Mouse (Mus musculus) liver, adult 2 months (tissue): ENCODE results near the gene Calcoco1. TPM values are rescaled to one million over a fixed set of nuclear protein-coding genes. Genes with fewer than 3 reads are reported as not detected.
A peak's percentile ranks its signal among the peaks of the same experiment; 100 is the strongest.
"Not testable (repeated sequence)": the region's sequence is repeated elsewhere in the genome, so short reads cannot be mapped to it uniquely, and the experiment has no call there.

ENCODE experiments used
- DNase-seq: peaks from one replicate; pipeline ENCODE4 v3.0.0-alpha.2; 2011; ENCODE audit warnings: low read depth, low spot score; ENCODE audit errors: extremely low read depth
- H3K27ac ChIP-seq: fragments of 200-500 bp; replicated peaks from 2 replicates; pipeline ENCODE4 v1.5.1; 2012; ENCODE audit warnings: low read depth, mild to moderate bottlenecking, control low read depth, inconsistent platforms, low read length; ENCODE audit not compliant: insufficient read depth
- H3K27me3 ChIP-seq: fragments of 200-500 bp; 2 replicates; pipeline ENCODE4 v1.6.1; 2012; ENCODE audit warnings: mild to moderate bottlenecking, moderate library complexity, low read length, inconsistent platforms; ENCODE audit not compliant: control insufficient read depth, insufficient read depth
- H3K36me3 ChIP-seq: fragments of 200-500 bp; 2 replicates; pipeline ENCODE4 v1.6.1; 2012; ENCODE audit warnings: low read length, inconsistent platforms; ENCODE audit not compliant: control insufficient read depth, insufficient read depth
- H3K4me1 ChIP-seq: fragments of 200-500 bp; 2 replicates; pipeline ENCODE4 v1.6.1; 2011; ENCODE audit warnings: low read length; ENCODE audit not compliant: control insufficient read depth, insufficient read depth
- H3K4me3 ChIP-seq: fragments of 200-500 bp; 2 replicates; pipeline ENCODE4 v1.5.1; 2011; ENCODE audit warnings: low read depth, mild to moderate bottlenecking, control low read depth, low read length, moderate library complexity; ENCODE audit not compliant: insufficient read depth
- H3K79me2 ChIP-seq: fragments of 200-500 bp; 2 replicates; pipeline ENCODE4 v1.6.1; 2012; ENCODE audit warnings: inconsistent platforms, mild to moderate bottlenecking, low read length, moderate library complexity; ENCODE audit not compliant: control insufficient read depth, insufficient read depth
- H3K9ac ChIP-seq: fragments of 200-500 bp; 2 replicates; pipeline ENCODE4 v1.6.1; 2012; ENCODE audit warnings: low read depth, mild to moderate bottlenecking, control low read depth, inconsistent platforms, low read length
- CTCF ChIP-seq: fragments of 200-500 bp; IDR thresholded peaks from 2 replicates; pipeline ENCODE4 v1.5.1; 2011; ENCODE audit warnings: low read depth, low read length, control low read depth
- POLR2A ChIP-seq: fragments of 200-500 bp; IDR thresholded peaks from 2 replicates; pipeline ENCODE4 v1.6.1; 2011; ENCODE audit warnings: low read length, control low read depth; ENCODE audit not compliant: insufficient read depth; ENCODE audit errors: extremely low read depth
- WGBS: fragments of 180-500 bp; shearing (Covaris S2); methylation state at CpG from one replicate; pipeline ENCODE4 v1.1.7; 2018; 5-methylcytosine and 5-hydroxymethylcytosine counted together
- polyA plus RNA-seq: library from polyadenylated mRNA; depleted of rRNA; stranded (reverse); fragments of >200 nt; gene quantifications from 2 replicates; pipeline ENCODE4 v1.2.3, GENCODE M21; 2012; rRNA removed
- total RNA-seq: library from RNA; depleted of rRNA; stranded (reverse); fragments of >200 nt; gene quantifications from 2 replicates; pipeline ENCODE4 v1.2.3, GENCODE M21; 2014; rRNA removed

The Calcoco1 gene
- total and polyA plus RNA-seq, 2 experiments, result 20.5 to 22.8 TPM

GRCm38 (mm10) chr15:102669571-102669970 lies 52.4 kb downstream of the Calcoco1 start:
- no peak overlapping the region for H3K4me3 ChIP-seq
- peaks cover 16% of the 10 kb centered on the region for H3K36me3 ChIP-seq
- no peak for DNase-seq
- peaks cover 9% of the 10 kb centered on the region; the same call in 1 of the 2 replicates for H3K79me2 ChIP-seq
- peak overlapping the region; percentile 45; the same call in 1 of the 2 replicates for H3K9ac ChIP-seq
- 85% methylated on average over 8 of the region's 8 CpGs for WGBS
- H3K4me1 ChIP-seq, result peaks cover 3% of the 10 kb centered on the region; the same call in 1 of the 2 replicates
- no peaks in the 10 kb centered on the region for H3K27me3 ChIP-seq
- TF ChIP-seq POLR2A (no peak), CTCF (no peak)
- H3K27ac ChIP-seq, result no peak overlapping the region

- no peaks in the 10 kb centered on the region for H3K27me3 ChIP-seq
- H3K4me1 ChIP-seq, result peaks cover 3% of the 10 kb centered on the region; the same call in 1 of the 2 replicates
- H3K9ac ChIP-seq, result no peak overlapping the region
- 26% methylated on average over 4 of the region's 4 CpGs for WGBS
- peak; percentile 45 for DNase-seq
- peaks cover 5% of the 10 kb centered on the region; the same call in 1 of the 2 replicates for H3K79me2 ChIP-seq
- no peak overlapping the region for H3K4me3 ChIP-seq
- H3K36me3 ChIP-seq, result peaks cover 48% of the 10 kb centered on the region
- TF ChIP-seq POLR2A (no peak), CTCF (peak; percentile 66; the same call in 1 of the 2 replicates)
- H3K27ac ChIP-seq, result no peak overlapping the region
Observed at GRCm38 (mm10) chr15:102665494-102665893, 56.5 kb downstream of the Calcoco1 start.

- Histone ChIP-seq H3K4me3 (no peak overlapping the region), H3K9ac (no peak overlapping the region), H3K36me3 (peaks cover 48% of the 10 kb centered on the region), H3K79me2 (no peaks in the 10 kb centered on the region), H3K27me3 (no peaks in the 10 kb centered on the region), H3K27ac (no peak overlapping the region), H3K4me1 (no peaks in the 10 kb centered on the region)
- 87% methylated on average over 8 of the region's 8 CpGs for WGBS
- no peak for DNase-seq
- TF ChIP-seq POLR2A, result no peak
- no peak for TF ChIP-seq CTCF
Observed at GRCm38 (mm10) chr15:102663825-102664224, 58.2 kb downstream of the Calcoco1 start.

- H3K4me3 ChIP-seq, H3K4me1 ChIP-seq, DNase-seq, H3K27ac ChIP-seq, H3K79me2 ChIP-seq, H3K9ac ChIP-seq, H3K27me3 ChIP-seq: not testable (repeated sequence)
- 88% methylated on average over 2 of the region's 2 CpGs for WGBS
- peaks cover 48% of the 10 kb centered on the region for H3K36me3 ChIP-seq
Observed at GRCm38 (mm10) chr15:102662601-102663000, 59.4 kb downstream of the Calcoco1 start.

GRCm38 (mm10) chr15:102657926-102658381 lies 64.0 kb downstream of the Calcoco1 start:
- peaks cover 16% of the 10 kb centered on the region for H3K36me3 ChIP-seq
- TF ChIP-seq POLR2A, result no peak
- TF ChIP-seq CTCF, result no peak
- no peaks in the 10 kb centered on the region for H3K79me2 ChIP-seq
- 87% methylated on average over 3 of the region's 3 CpGs for WGBS
- H3K9ac ChIP-seq, result no peak overlapping the region
- no peak overlapping the region for H3K4me3 ChIP-seq
- DNase-seq, result no peak
- no peaks in the 10 kb centered on the region for H3K27me3 ChIP-seq
- no peak overlapping the region for H3K27ac ChIP-seq
- peaks cover 12% of the 10 kb centered on the region for H3K4me1 ChIP-seq

Other genes with a start within 250 kb of the Calcoco1 start
- not detected in 2 replicates for gene Gm10337, start 218.5 kb downstream of the Calcoco1 start, total RNA-seq
- gene Gm10337, start 218.5 kb downstream of the Calcoco1 start, polyA plus RNA-seq, result not detected in 2 replicates
- gene Map3k12, start 205.1 kb downstream of the Calcoco1 start, total RNA-seq, result 0.34 and 0.46 TPM in 2 replicates
- 0.22 and 0.43 TPM in 2 replicates for gene Map3k12, start 205.1 kb downstream of the Calcoco1 start, polyA plus RNA-seq
- 15.2 and 16.0 TPM in 2 replicates for gene Tarbp2, start 204.0 kb downstream of the Calcoco1 start, total RNA-seq
- 34.1 and 40.6 TPM in 2 replicates for gene Tarbp2, start 204.0 kb downstream of the Calcoco1 start, polyA plus RNA-seq
- 0.27 and 0.65 TPM in 2 replicates for gene Npff, start 197.2 kb downstream of the Calcoco1 start, total RNA-seq
- 1.4 and 3.5 TPM in 2 replicates for gene Npff, start 197.2 kb downstream of the Calcoco1 start, polyA plus RNA-seq
- not detected in 2 replicates for gene Gm28047, start 97.1 kb downstream of the Calcoco1 start, total RNA-seq
- gene Gm28047, start 97.1 kb downstream of the Calcoco1 start, polyA plus RNA-seq, result not detected in 2 replicates
- gene Atf7, start 96.7 kb downstream of the Calcoco1 start, total RNA-seq, result 10.1 and 12.6 TPM in 2 replicates
- 27.8 and 41.1 TPM in 2 replicates for gene Atf7, start 96.7 kb downstream of the Calcoco1 start, polyA plus RNA-seq
- 149 and 181 TPM in 2 replicates for gene Atp5g2, start 49.8 kb downstream of the Calcoco1 start, total RNA-seq
- 342 and 359 TPM in 2 replicates for gene Atp5g2, start 49.8 kb downstream of the Calcoco1 start, polyA plus RNA-seq
- gene Hoxc13, start 198.9 kb upstream of the Calcoco1 start, total RNA-seq, result not detected in 2 replicates
- gene Hoxc13, start 198.9 kb upstream of the Calcoco1 start, polyA plus RNA-seq, result not detected in 2 replicates
- gene Hoxc12, start 214.6 kb upstream of the Calcoco1 start, total RNA-seq, result not detected in 2 replicates
- gene Hoxc12, start 214.6 kb upstream of the Calcoco1 start, polyA plus RNA-seq, result not detected in 2 replicates
- gene Hoxc11, start 232.2 kb upstream of the Calcoco1 start, total RNA-seq, result not detected in 2 replicates
- gene Hoxc11, start 232.2 kb upstream of the Calcoco1 start, polyA plus RNA-seq, result not detected in 2 replicates
- not detected in 2 replicates for gene Hoxc10, start 244.6 kb upstream of the Calcoco1 start, total RNA-seq
- gene Hoxc10, start 244.6 kb upstream of the Calcoco1 start, polyA plus RNA-seq, result not detected in 2 replicates
- gene Hoxc5, start 245.3 kb upstream of the Calcoco1 start, total RNA-seq, result under 0.01 TPM in 1 of 2 replicates, not detected in the other
- not detected in 2 replicates for gene Hoxc5, start 245.3 kb upstream of the Calcoco1 start, polyA plus RNA-seq